Mouse (Mus musculus) hindbrain, embryonic 15.5 days (tissue): ENCODE results near the gene Tbx19. TPM values are rescaled to one million over a fixed set of nuclear protein-coding genes. Genes with fewer than 3 reads are reported as not detected.

Experiments
- ATAC-seq: fragments of 200-750 bp; cut with Nextera tagmentation; 2 replicates; pipeline ENCODE4 v1.8.0; 2017; ENCODE audit warnings: low read depth, moderate number of reproducible peaks, moderate TSS enrichment; ENCODE audit not compliant: low FRiP score
- H3K27ac ChIP-seq: fragments of 300-500 bp; sonication (generic); replicated peaks from 2 replicates; pipeline ENCODE4 v1.5.1; 2015; ENCODE audit warnings: mild to moderate bottlenecking, inconsistent platforms
- H3K27me3 ChIP-seq: fragments of 300-500 bp; sonication (generic); 2 replicates; pipeline ENCODE4 v1.6.1; 2015; ENCODE audit warnings: control low read depth, inconsistent platforms
- H3K36me3 ChIP-seq: fragments of 300-500 bp; sonication (generic); 2 replicates; pipeline ENCODE4 v1.6.1; 2015; ENCODE audit warnings: control low read depth, inconsistent platforms
- H3K4me1 ChIP-seq: fragments of 300-500 bp; sonication (generic); replicated peaks from 2 replicates; pipeline ENCODE4 v1.6.1; 2015; ENCODE audit warnings: control low read depth, inconsistent platforms
- H3K4me2 ChIP-seq: fragments of 300-500 bp; sonication (generic); 2 replicates; pipeline ENCODE4 v1.6.1; 2015; ENCODE audit warnings: moderate library complexity, mild to moderate bottlenecking, inconsistent platforms
- H3K4me3 ChIP-seq: fragments of 300-500 bp; sonication (generic); 2 replicates; pipeline ENCODE4 v1.5.1; 2015; ENCODE audit warnings: mild to moderate bottlenecking, inconsistent platforms
- H3K9ac ChIP-seq: fragments of 300-500 bp; sonication (generic); 2 replicates; pipeline ENCODE4 v1.6.1; 2015; ENCODE audit warnings: inconsistent platforms
- H3K9me3 ChIP-seq: fragments of 300-500 bp; sonication (generic); 2 replicates; pipeline ENCODE4 v1.6.1; 2016; ENCODE audit warnings: control low read depth, inconsistent platforms
- WGBS: fragments of 180-500 bp; shearing (Covaris S2); methylation state at CpG from one replicate; pipeline ENCODE4 v1.1.7; 2015; 5-methylcytosine and 5-hydroxymethylcytosine counted together
- polyA plus RNA-seq: library from polyadenylated mRNA; unstranded; fragments of >200 nt; fragmentation: Nextera tagmentation; extraction: Ambion mirVana; gene quantifications from 2 replicates; pipeline ENCODE4 v1.2.1, GENCODE M21; 2015

Tbx19 gene
- polyA plus RNA-seq, 1 experiment from 2014 or later, result not detected

DNA sequence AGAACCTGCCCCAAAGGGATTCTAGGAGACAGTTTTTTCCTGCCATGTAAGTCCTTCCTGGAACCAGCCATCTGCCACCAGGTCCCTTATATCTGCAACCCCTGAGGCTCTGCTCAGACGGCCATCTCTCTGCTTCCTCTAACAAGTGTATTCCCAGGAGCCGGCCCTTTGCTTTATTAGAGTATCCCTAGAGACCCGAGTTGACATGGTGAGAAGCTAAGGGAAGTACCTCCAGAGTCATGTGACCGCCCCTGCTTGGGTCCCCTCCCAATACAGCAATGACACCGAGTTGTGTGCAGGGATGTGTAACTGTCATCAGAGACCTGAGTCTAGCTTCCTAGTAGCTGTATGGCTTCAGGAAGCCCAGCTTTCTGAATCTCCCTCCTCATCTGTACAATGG lies 27.3 kb downstream of the Tbx19 start:
- ATAC-seq, result no peak
- H3K9me3 ChIP-seq, result no peaks in the 10 kb centered on the region
- H3K4me1 ChIP-seq, result no peaks in the 10 kb centered on the region
- H3K4me2 ChIP-seq, result no peak overlapping the region
- H3K36me3 ChIP-seq, result no peaks in the 10 kb centered on the region
- no peaks in the 10 kb centered on the region for H3K27me3 ChIP-seq
- H3K27ac ChIP-seq, result no peak overlapping the region
- H3K9ac ChIP-seq, result no peak overlapping the region
- 77% methylated on average over 5 of the region's 5 CpGs for WGBS
- H3K4me3 ChIP-seq, result no peak overlapping the region

DNA sequence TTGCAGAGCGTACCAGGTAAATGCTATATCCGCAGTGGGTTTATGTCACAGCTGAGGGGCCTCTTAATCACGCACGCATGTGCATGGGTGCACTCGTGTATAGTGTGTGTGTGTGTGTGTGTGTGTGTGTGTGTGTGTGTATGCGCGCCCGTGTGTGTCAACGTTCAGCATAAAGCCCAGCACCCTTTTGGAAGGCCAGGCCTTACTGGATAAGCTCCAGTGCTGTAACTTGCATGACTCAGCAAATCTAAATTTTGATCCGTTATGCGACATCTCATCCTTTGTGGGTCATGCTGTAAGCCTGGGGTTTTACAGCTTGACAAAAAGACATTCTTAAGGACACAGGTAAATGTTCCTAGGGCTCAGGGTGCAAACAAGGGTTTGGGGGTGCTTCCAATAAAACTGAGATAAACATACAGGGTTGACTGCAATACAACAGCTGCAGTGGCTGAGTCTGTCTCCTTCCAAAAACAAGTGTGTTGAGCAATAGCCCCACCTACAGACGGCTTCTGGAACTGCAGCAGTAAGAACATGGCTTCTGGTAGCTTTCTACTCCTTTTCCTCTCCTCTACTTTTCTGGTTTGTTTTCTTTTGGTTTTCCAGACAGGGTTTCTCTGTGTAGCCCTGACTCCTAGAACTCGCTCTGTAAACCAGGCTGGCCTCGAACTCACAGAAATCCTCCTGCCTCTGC lies 28.2 kb downstream of the Tbx19 start:
- Histone ChIP-seq H3K9me3 (no peaks in the 10 kb centered on the region), H3K4me2 (no peak overlapping the region), H3K9ac (no peak overlapping the region), H3K4me1 (no peaks in the 10 kb centered on the region), H3K27ac (no peak overlapping the region), H3K27me3 (no peaks in the 10 kb centered on the region), H3K36me3 (no peaks in the 10 kb centered on the region), H3K4me3 (no peak overlapping the region)
- peak; percentile 65; the same call in 1 of the 2 replicates for ATAC-seq
- WGBS, result 74% methylated on average over 14 of the region's 14 CpGs

DNA sequence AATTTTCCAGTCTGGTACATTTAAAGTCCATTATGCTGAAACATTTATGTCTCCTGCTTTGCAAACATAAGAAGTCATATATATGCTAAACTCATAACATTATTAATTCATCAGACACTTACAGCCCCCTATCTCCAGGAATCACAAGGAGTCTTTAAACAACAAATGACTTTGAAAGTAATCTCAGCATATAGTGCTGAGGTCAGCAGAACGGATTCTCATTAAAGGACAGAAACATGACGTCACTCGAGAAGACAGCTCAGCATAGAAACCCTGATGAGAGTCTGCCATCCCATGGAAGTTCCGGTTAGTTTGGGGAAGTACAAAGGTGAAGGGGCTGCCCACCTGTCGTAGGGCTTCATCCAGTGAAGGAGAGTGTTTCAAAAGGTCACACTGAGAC lies 31.0 kb downstream of the Tbx19 start:
- no peaks in the 10 kb centered on the region for H3K27me3 ChIP-seq
- H3K36me3 ChIP-seq, result no peaks in the 10 kb centered on the region
- no peaks in the 10 kb centered on the region for H3K4me1 ChIP-seq
- no peak overlapping the region for H3K9ac ChIP-seq
- H3K4me3 ChIP-seq, result no peak overlapping the region
- H3K27ac ChIP-seq, result no peak overlapping the region
- WGBS, result 56% methylated on average over 5 of the region's 5 CpGs
- no peak for ATAC-seq
- H3K4me2 ChIP-seq, result no peak overlapping the region
- H3K9me3 ChIP-seq, result no peaks in the 10 kb centered on the region

DNA sequence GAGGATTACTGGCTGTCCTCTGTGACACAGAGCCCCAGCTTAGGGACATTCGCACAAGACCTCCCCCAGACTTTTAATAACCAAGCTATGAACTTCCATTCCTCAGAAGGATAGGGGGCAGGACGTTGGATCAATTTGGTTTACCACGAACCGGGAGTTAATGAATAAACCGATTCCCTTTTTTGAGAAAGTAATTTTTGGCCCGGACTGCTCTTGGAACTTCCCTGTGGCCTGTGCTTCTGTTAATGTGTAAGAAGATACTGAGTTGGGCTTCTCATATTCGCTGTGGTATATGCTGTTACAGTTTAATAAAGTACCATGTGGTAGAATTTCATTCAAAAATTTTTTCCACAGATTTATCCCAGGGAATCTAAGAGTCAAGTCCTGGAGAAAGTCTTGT lies 39.5 kb downstream of the Tbx19 start:
- no peak overlapping the region for H3K9ac ChIP-seq
- 85% methylated on average over 7 of the region's 7 CpGs for WGBS
- no peak for ATAC-seq
- H3K27ac ChIP-seq, result no peak overlapping the region
- H3K4me2 ChIP-seq, result no peak overlapping the region
- H3K36me3 ChIP-seq, result no peaks in the 10 kb centered on the region
- H3K9me3 ChIP-seq, result no peaks in the 10 kb centered on the region
- H3K27me3 ChIP-seq, result no peaks in the 10 kb centered on the region
- peaks cover 12% of the 10 kb centered on the region for H3K4me1 ChIP-seq
- no peak overlapping the region for H3K4me3 ChIP-seq

DNA sequence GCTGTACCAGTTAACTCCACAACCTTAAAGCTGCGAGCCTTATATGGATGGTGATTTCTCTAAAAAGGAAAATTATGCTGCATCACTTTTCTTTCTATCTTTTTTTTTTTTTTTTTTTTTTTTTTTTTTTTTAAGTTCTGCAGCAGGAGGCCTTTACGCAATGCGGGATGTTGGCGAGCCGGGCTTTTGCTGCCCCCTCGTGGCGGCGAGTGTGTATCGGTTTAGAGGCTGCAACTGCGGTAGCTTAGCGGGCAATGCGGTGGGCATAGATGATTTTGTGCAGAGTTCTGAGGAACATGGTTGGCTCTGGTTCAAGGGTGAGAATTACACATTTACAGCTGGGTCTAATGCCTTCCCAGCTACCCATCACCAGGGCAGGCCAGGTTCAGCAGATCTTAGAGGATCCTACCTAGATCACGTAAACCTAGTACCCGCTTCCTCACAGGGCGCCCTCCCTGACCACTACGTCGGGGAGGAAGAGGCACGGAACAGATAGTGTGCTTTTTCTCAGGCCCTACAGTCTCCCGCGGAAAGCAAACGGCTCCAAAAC lies 40.1 kb downstream of the Tbx19 start:
- no peak overlapping the region for H3K4me3 ChIP-seq
- H3K27me3 ChIP-seq, result no peaks in the 10 kb centered on the region
- no peaks in the 10 kb centered on the region for H3K36me3 ChIP-seq
- WGBS, result 19% methylated on average over 21 of the region's 21 CpGs
- peak overlapping the region; percentile 45 for H3K4me2 ChIP-seq
- no peak overlapping the region for H3K27ac ChIP-seq
- peaks cover 12% of the 10 kb centered on the region for H3K4me1 ChIP-seq
- peak; percentile 84 for ATAC-seq
- H3K9ac ChIP-seq, result no peak overlapping the region
- no peaks in the 10 kb centered on the region for H3K9me3 ChIP-seq

- H3K27me3 ChIP-seq, result no peaks in the 10 kb centered on the region
- no peaks in the 10 kb centered on the region for H3K9me3 ChIP-seq
- 13% methylated on average over 9 of the region's 9 CpGs for WGBS
- H3K36me3 ChIP-seq, result no peaks in the 10 kb centered on the region
- peaks cover 12% of the 10 kb centered on the region for H3K4me1 ChIP-seq
- H3K4me2 ChIP-seq, result peak overlapping the region; percentile 45
- H3K9ac ChIP-seq, result no peak overlapping the region
- H3K27ac ChIP-seq, result peak overlapping the region; percentile 15
- ATAC-seq, result no peak; the same call in 1 of the 2 replicates
- no peak overlapping the region for H3K4me3 ChIP-seq
These were observed 40.8 kb downstream of the Tbx19 start for GRCm38 (mm10) chr1:165119760-165120159.

- WGBS, result 60% methylated on average over 15 of the region's 15 CpGs
- Histone ChIP-seq H3K36me3 (no peaks in the 10 kb centered on the region), H3K9ac (no peak overlapping the region), H3K27me3 (no peaks in the 10 kb centered on the region), H3K4me2 (peak overlapping the region; percentile 45), H3K27ac (0 out of 2 replicates have a peak overlapping the region, but pooled peaks have one; percentile 15), H3K9me3 (no peaks in the 10 kb centered on the region), H3K4me3 (no peak overlapping the region), H3K4me1 (peaks cover 12% of the 10 kb centered on the region)
- no peak for ATAC-seq
These were observed 41.4 kb downstream of the Tbx19 start for GRCm38 (mm10) chr1:165119011-165119726.

GRCm38 (mm10) chr1:165114460-165115175 lies 46.0 kb downstream of the Tbx19 start:
- no peaks in the 10 kb centered on the region for H3K27me3 ChIP-seq
- no peaks in the 10 kb centered on the region for H3K9me3 ChIP-seq
- H3K9ac ChIP-seq, result no peak overlapping the region
- no peaks in the 10 kb centered on the region for H3K36me3 ChIP-seq
- H3K4me3 ChIP-seq, result no peak overlapping the region
- ATAC-seq, result no peak
- no peak overlapping the region for H3K4me2 ChIP-seq
- 46% methylated on average over 17 of the region's 17 CpGs for WGBS
- no peak overlapping the region for H3K27ac ChIP-seq
- H3K4me1 ChIP-seq, result peaks cover 14% of the 10 kb centered on the region

GRCm38 (mm10) chr1:165113700-165114099 lies 46.9 kb downstream of the Tbx19 start:
- no peak overlapping the region for H3K4me2 ChIP-seq
- H3K27me3 ChIP-seq, result no peaks in the 10 kb centered on the region
- H3K36me3 ChIP-seq, result no peaks in the 10 kb centered on the region
- 0 out of 2 replicates have a peak, but pooled peaks have one; percentile 40 for ATAC-seq
- H3K9ac ChIP-seq, result no peak overlapping the region
- peaks cover 10% of the 10 kb centered on the region for H3K4me1 ChIP-seq
- 27% methylated on average over 11 of the region's 11 CpGs for WGBS
- H3K27ac ChIP-seq, result peak overlapping the region; percentile 48; the same call in 1 of the 2 replicates
- H3K9me3 ChIP-seq, result no peaks in the 10 kb centered on the region
- no peak overlapping the region for H3K4me3 ChIP-seq

DNA sequence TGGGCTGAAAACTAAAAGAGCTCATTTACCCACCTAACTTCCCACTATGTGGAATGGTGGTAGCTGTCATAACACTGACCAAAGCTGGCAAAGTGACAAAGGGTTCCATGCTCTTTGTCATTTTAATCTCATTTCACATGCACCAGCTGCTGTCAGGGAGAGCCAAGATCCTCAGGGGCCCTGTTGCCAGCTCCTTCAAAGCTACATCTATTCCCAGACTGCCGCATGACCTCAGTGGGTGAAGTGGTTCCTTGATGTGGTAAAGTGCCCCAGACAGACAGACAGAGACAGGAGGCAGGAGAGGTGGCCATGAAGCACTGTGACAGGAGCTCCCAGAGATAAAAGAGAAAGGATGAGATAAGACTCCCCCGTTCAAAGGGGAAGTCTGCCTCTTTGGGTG lies 49.9 kb downstream of the Tbx19 start:
- WGBS, result 36% methylated on average over 2 of the region's 2 CpGs
- no peak overlapping the region for H3K27ac ChIP-seq
- no peak for ATAC-seq
- no peaks in the 10 kb centered on the region for H3K36me3 ChIP-seq
- H3K27me3 ChIP-seq, result no peaks in the 10 kb centered on the region
- H3K4me3 ChIP-seq, result no peak overlapping the region
- peaks cover 14% of the 10 kb centered on the region for H3K4me1 ChIP-seq
- H3K9ac ChIP-seq, result no peak overlapping the region
- H3K9me3 ChIP-seq, result no peaks in the 10 kb centered on the region
- H3K4me2 ChIP-seq, result no peak overlapping the region

GRCm38 (mm10) chr1:165109135-165109534 lies 51.4 kb downstream of the Tbx19 start:
- Histone ChIP-seq H3K27ac (0 out of 2 replicates have a peak overlapping the region, but pooled peaks have one; percentile 13), H3K4me2 (no peak overlapping the region), H3K4me3 (no peak overlapping the region), H3K4me1 (peaks cover 24% of the 10 kb centered on the region), H3K36me3 (no peaks in the 10 kb centered on the region), H3K27me3 (no peaks in the 10 kb centered on the region), H3K9ac (no peak overlapping the region), H3K9me3 (no peaks in the 10 kb centered on the region)
- 60% methylated on average over 5 of the region's 5 CpGs for WGBS
- no peak; the same call in 1 of the 2 replicates for ATAC-seq

- 41% methylated on average over 5 of the region's 5 CpGs for WGBS
- no peak for ATAC-seq
- H3K4me3 ChIP-seq, result no peak overlapping the region
These were observed 52.1 kb downstream of the Tbx19 start for GRCm38 (mm10) chr1:165108477-165108876.

More at GRCm38 (mm10) chr1:165108477-165108876, 52.1 kb downstream of the Tbx19 start:
- Histone ChIP-seq H3K27ac (no peak overlapping the region), H3K27me3 (no peaks in the 10 kb centered on the region), H3K9ac (no peak overlapping the region), H3K4me1 (peaks cover 18% of the 10 kb centered on the region), H3K9me3 (no peaks in the 10 kb centered on the region), H3K36me3 (no peaks in the 10 kb centered on the region), H3K4me2 (no peak overlapping the region)
